ENCODE assay signal across 9 mouse cellular contexts in genomic region chr7:16825785-16826184, GRCm38 (mm10). TPM values are rescaled to one million over a fixed set of nuclear protein-coding genes. Genes with fewer than 3 reads are reported as not detected.
A peak's percentile ranks its signal among the peaks of the same experiment; 100 is the strongest.
DNase-seq lines count a peak whose midpoint lies in the region; ATAC-seq lines count a peak whose summit lies in the region.
"Had no signal": no experiment of that assay in that cellular context is flagged by ENCODE, and none has a peak within 500 bp of the region (broad histone marks: within the 10 kb centered on the region; RNA-seq: fewer than 3 reads in every experiment).

No protein-coding gene starts in this region.

- peaks cover 86% of the 10 kb centered on the region for H3K36me3 ChIP-seq in heart, embryonic 10.5 days
- peaks cover 48% of the 10 kb centered on the region for H3K36me3 ChIP-seq in midbrain, embryonic 15.5 days (replicated peaks)

- ATAC-seq in CD4-positive, CD25-positive, alpha-beta regulatory T cell, adult 4 months: peak; percentile 95
- ATAC-seq in common myeloid progenitor, adult 5-6 weeks (replicated peaks; ENCODE audit: low read depth, poor library complexity, severe bottlenecking): peak; percentile 71
- peak; percentile 82 for ATAC-seq in megakaryocyte progenitor cell, adult 5-6 weeks (replicated peaks; ENCODE audit: poor library complexity)
- no peak for ATAC-seq in midbrain, embryonic 15.5 days (replicated peaks)

- H3K9me3 ChIP-seq in heart, embryonic 10.5 days: no peaks in the 10 kb centered on the region
- H3K9me3 ChIP-seq in midbrain, embryonic 15.5 days: no peaks in the 10 kb centered on the region
- H3K9me3 ChIP-seq: embryonic facial prominence, embryonic 15.5 days had no signal

- WGBS in heart, embryonic 10.5 days: 81% methylated on average over 10 of the region's 10 CpGs
- 87% methylated on average over 10 of the region's 10 CpGs for WGBS in midbrain, embryonic 15.5 days

- peaks cover 45% of the 10 kb centered on the region for H3K4me1 ChIP-seq in heart, embryonic 10.5 days
- peaks cover 26% of the 10 kb centered on the region for H3K4me1 ChIP-seq in midbrain, embryonic 15.5 days

- H3K4me2 ChIP-seq in midbrain, embryonic 15.5 days: no peak overlapping the region
- H3K4me2 ChIP-seq: embryonic facial prominence, embryonic 15.5 days had no signal

- H3K27me3 ChIP-seq in heart, embryonic 10.5 days (ENCODE audit: insufficient read depth, poor library complexity, severe bottlenecking): no peaks in the 10 kb centered on the region
- H3K27me3 ChIP-seq in midbrain, embryonic 15.5 days (replicated peaks): no peaks in the 10 kb centered on the region
- H3K27me3 ChIP-seq: embryonic facial prominence, embryonic 15.5 days had no signal

- H3K4me3 ChIP-seq in heart, embryonic 10.5 days: no peak overlapping the region
- H3K4me3 ChIP-seq in midbrain, embryonic 15.5 days: no peak overlapping the region
- H3K4me3 ChIP-seq: embryonic facial prominence, embryonic 15.5 days had no signal

- no peak overlapping the region for H3K27ac ChIP-seq in heart, embryonic 10.5 days
- no peak overlapping the region for H3K27ac ChIP-seq in midbrain, embryonic 15.5 days
- H3K27ac ChIP-seq: embryonic facial prominence, embryonic 15.5 days had no signal

- intact Hi-C loops in heart, postnatal 14 days (cut with DNase I): loop anchor here (2.0 kb wide), 1 partner anchor 37 kb away; no protein-coding TSS in a partner anchor

- peak; percentile 42 to 52 for DNase-seq in heart, postnatal 14 days
- DNase-seq in heart, embryonic 10.5 days (ENCODE audit: low spot score): no peak
- DNase-seq in cerebellum, adult 9-10 months: no peak
- DNase-seq in layer of hippocampus, postnatal 10 days (ENCODE audit: low spot score in 2 of 2): no peak

- no peak overlapping the region for H3K9ac ChIP-seq in midbrain, embryonic 15.5 days
- H3K9ac ChIP-seq: embryonic facial prominence, embryonic 15.5 days had no signal

RNA-seq across cellular contexts. Expression of gene Fkrp, which starts 9.3 kb away (rescaled TPM):
- 10 to 100 TPM; 42.8 to 45.5 TPM for total RNA-seq in heart, postnatal 14 days (2021)
- polyA plus RNA-seq in heart, embryonic 10.5 days (2016; fragmentation: Nextera tagmentation; extraction: Ambion mirVana): 29.5 and 36.7 TPM in 2 replicates
- 10 to 100 TPM in 1 of 2 experiments, 1 to 10 TPM in 1; 6.8 to 11.2 TPM for polyA plus RNA-seq in CD4-positive, CD25-positive, alpha-beta regulatory T cell, adult 4 months (2017; shearing (Covaris generic))
- total RNA-seq in common myeloid progenitor, adult 5-6 weeks (2017): 9.1 and 11.4 TPM in 2 replicates
- 11.5 and 13.1 TPM in 2 replicates for total RNA-seq in megakaryocyte progenitor cell, adult 5-6 weeks (2015)
- total RNA-seq in megakaryocyte progenitor cell, adult 5-6 weeks (2017): 9.8 and 14.3 TPM in 2 replicates
- total RNA-seq in layer of hippocampus, postnatal 10 days (2021): 10 to 100 TPM; 42.2 to 45.0 TPM
- 51.9 and 55.1 TPM in 2 replicates for polyA plus RNA-seq in midbrain, embryonic 15.5 days (2015; fragmentation: Nextera tagmentation; extraction: Ambion mirVana)

RNA-seq across cellular contexts. Expression of gene Strn4, which starts 10.1 kb away (rescaled TPM):
- 10 to 100 TPM; 65.3 to 69.1 TPM for total RNA-seq in heart, postnatal 14 days (2021)
- 101 and 107 TPM in 2 replicates for polyA plus RNA-seq in heart, embryonic 10.5 days (2016; fragmentation: Nextera tagmentation; extraction: Ambion mirVana)
- 10 to 100 TPM; 19.2 TPM for polyA plus RNA-seq in CD4-positive, CD25-positive, alpha-beta regulatory T cell, adult 4 months (2017; shearing (Covaris generic))
- total RNA-seq in common myeloid progenitor, adult 5-6 weeks (2017): 50.2 and 51.1 TPM in 2 replicates
- total RNA-seq in megakaryocyte progenitor cell, adult 5-6 weeks (2015): 28.2 and 39.0 TPM in 2 replicates
- total RNA-seq in megakaryocyte progenitor cell, adult 5-6 weeks (2017): 40.0 and 43.5 TPM in 2 replicates
- 100 to 1,000 TPM; 260 to 286 TPM for total RNA-seq in layer of hippocampus, postnatal 10 days (2021)
- 205 and 227 TPM in 2 replicates for polyA plus RNA-seq in midbrain, embryonic 15.5 days (2015; fragmentation: Nextera tagmentation; extraction: Ambion mirVana)

RNA-seq across cellular contexts. Expression of gene Prkd2, which starts 16.9 kb away (rescaled TPM):
- total RNA-seq in heart, postnatal 14 days (2021): 10 to 100 TPM; 35.3 to 35.9 TPM
- polyA plus RNA-seq in heart, embryonic 10.5 days (2016; fragmentation: Nextera tagmentation; extraction: Ambion mirVana): 8.9 and 9.4 TPM in 2 replicates
- polyA plus RNA-seq in CD4-positive, CD25-positive, alpha-beta regulatory T cell, adult 4 months (2017; shearing (Covaris generic)): 10 to 100 TPM; 57.3 to 60.0 TPM
- total RNA-seq in common myeloid progenitor, adult 5-6 weeks (2017): 7.0 and 12.9 TPM in 2 replicates
- 6.2 and 8.8 TPM in 2 replicates for total RNA-seq in megakaryocyte progenitor cell, adult 5-6 weeks (2015)
- 6.0 and 8.8 TPM in 2 replicates for total RNA-seq in megakaryocyte progenitor cell, adult 5-6 weeks (2017)
- 1 to 10 TPM; 7.5 to 9.9 TPM for total RNA-seq in layer of hippocampus, postnatal 10 days (2021)
- 6.7 TPM in 2 replicates for polyA plus RNA-seq in midbrain, embryonic 15.5 days (2015; fragmentation: Nextera tagmentation; extraction: Ambion mirVana)

RNA-seq across cellular contexts. Expression of gene Slc1a5, which starts 44.6 kb away (rescaled TPM):
- 10 to 100 TPM; 26.5 to 35.4 TPM for total RNA-seq in heart, postnatal 14 days (2021)
- 47.0 TPM in 2 replicates for polyA plus RNA-seq in heart, embryonic 10.5 days (2016; fragmentation: Nextera tagmentation; extraction: Ambion mirVana)
- 100 to 1,000 TPM; 142 to 182 TPM for polyA plus RNA-seq in CD4-positive, CD25-positive, alpha-beta regulatory T cell, adult 4 months (2017; shearing (Covaris generic))
- total RNA-seq in common myeloid progenitor, adult 5-6 weeks (2017): 30.6 and 51.4 TPM in 2 replicates
- 73.2 and 79.5 TPM in 2 replicates for total RNA-seq in megakaryocyte progenitor cell, adult 5-6 weeks (2015)
- 39.1 and 48.3 TPM in 2 replicates for total RNA-seq in megakaryocyte progenitor cell, adult 5-6 weeks (2017)
- 1 to 10 TPM; 4.0 to 4.6 TPM for total RNA-seq in layer of hippocampus, postnatal 10 days (2021)
- 12.4 and 14.3 TPM in 2 replicates for polyA plus RNA-seq in midbrain, embryonic 15.5 days (2015; fragmentation: Nextera tagmentation; extraction: Ambion mirVana)

RNA-seq across cellular contexts. Expression of gene Dact3, which starts 49.3 kb away (rescaled TPM):
- 10 to 100 TPM; 18.6 to 19.0 TPM for total RNA-seq in heart, postnatal 14 days (2021)
- 5.0 and 7.2 TPM in 2 replicates for polyA plus RNA-seq in heart, embryonic 10.5 days (2016; fragmentation: Nextera tagmentation; extraction: Ambion mirVana)
- not detected for polyA plus RNA-seq in CD4-positive, CD25-positive, alpha-beta regulatory T cell, adult 4 months (2017; shearing (Covaris generic))
- total RNA-seq in common myeloid progenitor, adult 5-6 weeks (2017): 0.14 and 1.1 TPM in 2 replicates
- not detected in 2 replicates for total RNA-seq in megakaryocyte progenitor cell, adult 5-6 weeks (2015)
- total RNA-seq in megakaryocyte progenitor cell, adult 5-6 weeks (2017): 0.04 and 0.17 TPM in 2 replicates
- total RNA-seq in layer of hippocampus, postnatal 10 days (2021): 10 to 100 TPM; 95.0 to 96.3 TPM
- 4.7 and 4.8 TPM in 2 replicates for polyA plus RNA-seq in midbrain, embryonic 15.5 days (2015; fragmentation: Nextera tagmentation; extraction: Ambion mirVana)

Comparison
In these comparisons a context has a peak if more than half of its experiments do, and no peak if none do; other contexts are left out.
1. DNase-seq: peak in heart, postnatal 14 days (2 of 2); none in heart, embryonic 10.5 days (single experiment), cerebellum, adult 9-10 months (single experiment) and layer of hippocampus, postnatal 10 days (0 of 2).